Mouse (Mus musculus) thymus, adult 2 months (tissue): ENCODE measurements around the gene B4galt2.

ENCODE experiments used
- CTCF ChIP-seq: fragments of 200-500 bp; IDR thresholded peaks from 2 replicates; pipeline ENCODE4 v1.5.1; 2012; ENCODE audit warnings: mild to moderate bottlenecking, control low read depth, low read length, moderate library complexity, borderline replicate concordance; ENCODE audit not compliant: control insufficient read depth, poor library complexity, insufficient read depth; ENCODE audit errors: extremely low read depth
- POLR2A ChIP-seq: fragments of 200-500 bp; IDR thresholded peaks from 2 replicates; pipeline ENCODE4 v1.6.1; 2012; ENCODE audit warnings: mild to moderate bottlenecking, low read length, control low read depth, moderate library complexity; ENCODE audit not compliant: control insufficient read depth, poor library complexity, insufficient read depth; ENCODE audit errors: extremely low read depth

DNA sequence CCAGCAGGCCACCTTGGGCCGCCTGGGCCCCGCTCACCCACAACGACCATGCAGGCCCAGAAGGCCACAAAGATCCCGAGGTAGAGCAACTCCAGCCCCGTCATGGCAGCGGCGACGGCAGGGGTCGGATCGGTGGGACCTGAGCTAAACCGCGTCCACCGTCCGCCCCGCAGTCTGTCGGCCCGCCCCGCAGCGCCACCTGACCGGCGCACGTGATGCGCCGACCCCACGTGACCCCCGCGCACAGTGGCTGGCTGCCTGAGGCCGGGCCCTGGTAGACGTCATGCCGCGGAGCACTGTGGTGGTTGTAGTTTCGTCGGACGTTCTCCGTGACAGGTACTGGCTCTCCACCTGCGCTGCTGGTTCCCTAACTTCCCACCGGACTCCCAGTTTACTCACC lies 3.8 kb upstream of the B4galt2 start, which contains the start of gene Atp6v0b:
- peak; percentile 26; the same call in 1 of the 2 replicates for TF ChIP-seq CTCF
- TF ChIP-seq POLR2A, result peak; percentile 75
